Mouse (Mus musculus) MEL (cell line): ENCODE data around the gene Trim13. TPM values are rescaled to one million over a fixed set of nuclear protein-coding genes. Genes with fewer than 3 reads are reported as not detected.

ENCODE experiments used
- DNase-seq: peaks from one replicate; pipeline ENCODE4 v3.0.0; 2011; ENCODE audit warnings: low read depth, low spot score
- H3K27ac ChIP-seq: 2 replicates; pipeline ENCODE4 v1.5.1; 2012; ENCODE audit warnings: low read depth, mild to moderate bottlenecking, control low read depth, low read length, moderate library complexity; ENCODE audit not compliant: control insufficient read depth
- H3K27me3 ChIP-seq, 2 experiments: fragments of 150-350 bp in 1 of 2; sonication (generic) in 1 of 2; 2 replicates each; pipeline ENCODE4 v1.6.1; 2012; ENCODE audit warnings: low read length in 2 of 2, mild to moderate bottlenecking in 2 of 2, improper control_type of control experiment in 1 of 2, moderate library complexity in 1 of 2; ENCODE audit not compliant: insufficient read depth in 2 of 2, control insufficient read depth in 1 of 2
- H3K36me3 ChIP-seq, 2 experiments: 2 replicates each; pipeline ENCODE4 v1.6.1; 2012 to 2014; ENCODE audit warnings: low read length in 2 of 2, improper control_type of control experiment in 1 of 2, inconsistent platforms in 1 of 2, mild to moderate bottlenecking in 1 of 2; ENCODE audit not compliant: insufficient read depth in 2 of 2, control insufficient read depth in 1 of 2
- H3K4me1 ChIP-seq, 2 experiments: fragments of 150-350 bp in 1 of 2; sonication (generic) in 1 of 2; 2 replicates each; pipeline ENCODE4 v1.6.1; 2012; ENCODE audit warnings: low read length in 2 of 2, improper control_type of control experiment in 1 of 2, mild to moderate bottlenecking in 1 of 2; ENCODE audit not compliant: insufficient read depth in 2 of 2, control insufficient read depth in 1 of 2
- H3K4me3 ChIP-seq, 2 experiments: fragments of 150-350 bp in 1 of 2; sonication (generic) in 1 of 2; 2 replicates each; pipeline ENCODE4 v1.5.1; 2012; ENCODE audit warnings: low read depth in 2 of 2, low read length in 2 of 2, mild to moderate bottlenecking in 2 of 2, moderate library complexity in 2 of 2, control low read depth in 1 of 2, improper control_type of control experiment in 1 of 2; ENCODE audit not compliant: control insufficient read depth in 1 of 2, insufficient read depth in 1 of 2
- H3K79me2 ChIP-seq: 2 replicates; pipeline ENCODE4 v1.6.1; 2012; ENCODE audit warnings: mild to moderate bottlenecking, low read length, moderate library complexity; ENCODE audit not compliant: control insufficient read depth, poor library complexity, insufficient read depth
- H3K9ac ChIP-seq: 2 replicates; pipeline ENCODE4 v1.6.1; 2012; ENCODE audit warnings: low read depth, mild to moderate bottlenecking, control low read depth, low read length, moderate library complexity; ENCODE audit not compliant: control insufficient read depth, poor library complexity, severe bottlenecking
- H3K9me3 ChIP-seq: fragments of 150-350 bp; sonication (generic); replicated peaks from 2 replicates; pipeline ENCODE4 v1.6.1; 2012; ENCODE audit warnings: mild to moderate bottlenecking, low read length, improper control_type of control experiment, moderate library complexity; ENCODE audit not compliant: insufficient read depth
- CHD1 ChIP-seq: IDR thresholded peaks from 2 replicates; pipeline ENCODE4 v1.6.1; 2012; ENCODE audit warnings: low read depth, mild to moderate bottlenecking, inconsistent platforms, low read length, improper control_type of control experiment
- EP300 ChIP-seq, 2 experiments: IDR thresholded peaks; 2 replicates each; pipeline ENCODE4 v1.6.1; 2011; ENCODE audit warnings: improper control_type of control experiment in 2 of 2, low read length in 2 of 2, low read depth in 1 of 2, mild to moderate bottlenecking in 1 of 2
- GABPA ChIP-seq: IDR thresholded peaks from 2 replicates; pipeline ENCODE4 v1.6.1; 2012; ENCODE audit warnings: low read depth, mild to moderate bottlenecking, inconsistent platforms, low read length, improper control_type of control experiment, moderate library complexity
- GATA1 ChIP-seq: IDR thresholded peaks from 2 replicates; pipeline ENCODE4 v1.6.1; 2011; ENCODE audit warnings: low read depth, low read length, improper control_type of control experiment
- KAT2A ChIP-seq: conservative IDR thresholded peaks from 2 replicates; pipeline ENCODE4 v1.6.1; 2012; ENCODE audit warnings: low read depth, low read length, improper control_type of control experiment, inconsistent platforms
- MAFK ChIP-seq: IDR thresholded peaks from 2 replicates; pipeline ENCODE4 v1.6.1; 2011; ENCODE audit warnings: low read depth, mild to moderate bottlenecking, low read length, improper control_type of control experiment, borderline replicate concordance
- MAX ChIP-seq: IDR thresholded peaks from 2 replicates; pipeline ENCODE4 v1.6.1; 2011; ENCODE audit warnings: low read length, improper control_type of control experiment
- MEF2A ChIP-seq: IDR thresholded peaks from 2 replicates; pipeline ENCODE4 v1.6.1; 2014; ENCODE audit warnings: low read depth, mild to moderate bottlenecking, inconsistent platforms, low read length, improper control_type of control experiment; ENCODE audit not compliant: poor library complexity, insufficient replicate concordance, severe bottlenecking; ENCODE audit errors: extremely low read depth
- MXI1 ChIP-seq: IDR thresholded peaks from 2 replicates; pipeline ENCODE4 v1.6.1; 2011; ENCODE audit warnings: mild to moderate bottlenecking, low read depth, low read length, improper control_type of control experiment
- MYB ChIP-seq: IDR thresholded peaks from 2 replicates; pipeline ENCODE4 v1.6.1; 2011; ENCODE audit warnings: mild to moderate bottlenecking, low read depth, low read length, improper control_type of control experiment
- NELFE ChIP-seq: IDR thresholded peaks from 2 replicates; pipeline ENCODE4 v1.6.1; 2011; ENCODE audit warnings: low read depth, low read length, improper control_type of control experiment
- NRF1 ChIP-seq: IDR thresholded peaks from 2 replicates; pipeline ENCODE4 v1.6.1; 2014; ENCODE audit warnings: low read depth, mild to moderate bottlenecking, inconsistent platforms, low read length, improper control_type of control experiment, moderate library complexity; ENCODE audit not compliant: poor library complexity, insufficient read depth, severe bottlenecking
- POLR2A ChIP-seq, 2 experiments: IDR thresholded peaks; 2 replicates each; pipeline ENCODE4 v1.6.1; 2011 to 2012; ENCODE audit warnings: low read length in 2 of 2, mild to moderate bottlenecking in 2 of 2, control low read depth in 1 of 2, improper control_type of control experiment in 1 of 2, low read depth in 1 of 2, moderate library complexity in 1 of 2; ENCODE audit not compliant: control insufficient read depth in 1 of 2, insufficient read depth in 1 of 2, poor library complexity in 1 of 2
- RAD21 ChIP-seq: IDR thresholded peaks from 2 replicates; pipeline ENCODE4 v1.6.1; 2011; ENCODE audit warnings: mild to moderate bottlenecking, low read depth, low read length, improper control_type of control experiment
- SIN3A ChIP-seq: IDR thresholded peaks from 2 replicates; pipeline ENCODE4 v1.6.1; 2012; ENCODE audit warnings: low read length, improper control_type of control experiment, inconsistent platforms
- SMC3 ChIP-seq: IDR thresholded peaks from 2 replicates; pipeline ENCODE4 v1.6.1; 2011; ENCODE audit warnings: low read depth, low read length, improper control_type of control experiment
- TAL1 ChIP-seq: IDR thresholded peaks from 2 replicates; pipeline ENCODE4 v1.6.1; 2012; ENCODE audit warnings: mild to moderate bottlenecking, inconsistent platforms, low read length, moderate library complexity, mixed read lengths
- TCF12 ChIP-seq: IDR thresholded peaks from 2 replicates; pipeline ENCODE4 v1.6.1; 2014; ENCODE audit warnings: low read depth, mild to moderate bottlenecking, inconsistent platforms, low read length, improper control_type of control experiment, moderate library complexity
- USF2 ChIP-seq, 2 experiments: IDR thresholded peaks; 2 replicates each; pipeline ENCODE4 v1.6.1; 2011 to 2012; ENCODE audit warnings: improper control_type of control experiment in 2 of 2, low read length in 2 of 2, borderline replicate concordance in 1 of 2, inconsistent platforms in 1 of 2, low read depth in 1 of 2, mild to moderate bottlenecking in 1 of 2; ENCODE audit not compliant: insufficient read depth in 1 of 2
- ZC3H11A ChIP-seq: IDR thresholded peaks from 2 replicates; pipeline ENCODE4 v1.6.1; 2012; ENCODE audit warnings: low read depth, mild to moderate bottlenecking, inconsistent platforms, low read length, improper control_type of control experiment
- ZKSCAN1 ChIP-seq: IDR thresholded peaks from 2 replicates; pipeline ENCODE4 v1.6.1; 2012; ENCODE audit warnings: low read depth, mild to moderate bottlenecking, inconsistent platforms, low read length, improper control_type of control experiment, moderate library complexity
- ZMIZ1 ChIP-seq: IDR thresholded peaks from 2 replicates; pipeline ENCODE4 v1.6.1; 2012; ENCODE audit warnings: low read depth, mild to moderate bottlenecking, inconsistent platforms, low read length, improper control_type of control experiment, moderate library complexity
- ZNF384 ChIP-seq: IDR thresholded peaks from 2 replicates; pipeline ENCODE4 v1.6.1; 2012; ENCODE audit warnings: low read depth, mild to moderate bottlenecking, inconsistent platforms, low read length, improper control_type of control experiment
- polyA plus RNA-seq, 2 experiments: library from polyadenylated mRNA; stranded (reverse) in 1 of 2; unstranded in 1 of 2; fragments of >175 nt in 1 of 2; fragments of >200 nt in 1 of 2; gene quantifications; 2 replicates each; pipeline versions ENCODE4 v1.2.1 to v1.2.4; 2012; ENCODE audit warnings: low replicate concordance in 2 of 2, low read depth in 1 of 2; ENCODE audit not compliant: insufficient read length in 2 of 2, insufficient read depth in 1 of 2, missing spikeins in 1 of 2
- total RNA-seq: library from RNA; depleted of rRNA; stranded (reverse); fragments of 300-350 nt; gene quantifications from 2 replicates; pipeline ENCODE4 v1.2.3, GENCODE M21; 2012

Trim13 gene
- total and polyA plus RNA-seq, 3 experiments = 4.8 to 5.4 TPM; not detected in 1

- Histone ChIP-seq H3K9me3 (no peaks in the 10 kb centered on the region), H3K36me3 (no peaks in the 10 kb centered on the region), H3K9ac (no peak overlapping the region), H3K4me1 (no peaks in the 10 kb centered on the region), H3K79me2 (no peaks in the 10 kb centered on the region)
- DNase-seq = no peak
- no peak for TF ChIP-seq TAL1
- no peak for TF ChIP-seq EP300 (IDR thresholded peaks at IDR 0.05; ENCODE audit: low read depth in 1 of 2, low read length in 2 of 2)
- TF ChIP-seq RAD21 = no peak
- TF ChIP-seq MAX = no peak
- TF ChIP-seq ZC3H11A = no peak
- TF ChIP-seq MAFK = no peak
- TF ChIP-seq TCF12 = no peak
- no peak for TF ChIP-seq USF2 (IDR thresholded peaks at IDR 0.05; ENCODE audit: borderline replicate concordance in 1 of 2, insufficient read depth in 1 of 2, low read depth in 1 of 2, low read length in 2 of 2)
- no peak for TF ChIP-seq ZNF384
- TF ChIP-seq POLR2A (IDR thresholded peaks at IDR 0.05; ENCODE audit: control insufficient read depth in 1 of 2, insufficient read depth in 1 of 2, low read depth in 1 of 2, low read length in 2 of 2, poor library complexity in 1 of 2) = no peak
- TF ChIP-seq CHD1 = no peak
- no peak for TF ChIP-seq SMC3
- TF ChIP-seq MYB = no peak
- TF ChIP-seq NELFE = no peak
- TF ChIP-seq, all 39 proteins: peak for 0
- no peak overlapping the region for H3K4me3 ChIP-seq
- no peak overlapping the region for H3K27ac ChIP-seq
- peaks cover 0 to 2% of the 10 kb centered on the region in 2 experiments for H3K27me3 ChIP-seq
Measured at GRCm38 (mm10) chr14:61575066-61575465, 23.0 kb upstream of the Trim13 start.

- H3K27ac ChIP-seq = no peak overlapping the region
- no peak overlapping the region for H3K9ac ChIP-seq
- no peak overlapping the region for H3K4me3 ChIP-seq
- H3K36me3 ChIP-seq = no peaks in the 10 kb centered on the region
- H3K79me2 ChIP-seq = no peaks in the 10 kb centered on the region
- no peaks in the 10 kb centered on the region for H3K9me3 ChIP-seq
- TF ChIP-seq SIN3A (no peak), MEF2A (no peak), CHD1 (no peak), KAT2A (no peak), MXI1 (no peak), RAD21 (no peak), MAX (no peak), TAL1 (no peak), USF2 (IDR thresholded peaks at IDR 0.05; ENCODE audit: borderline replicate concordance in 1 of 2, insufficient read depth in 1 of 2, low read depth in 1 of 2, low read length in 2 of 2) (no peak), NRF1 (no peak), ZKSCAN1 (no peak), GABPA (no peak), GATA1 (no peak), ZMIZ1 (no peak)
- peaks cover 0 to 2% of the 10 kb centered on the region in 2 experiments for H3K27me3 ChIP-seq
- no peaks in the 10 kb centered on the region for H3K4me1 ChIP-seq
- DNase-seq = no peak
Measured at GRCm38 (mm10) chr14:61575941-61576340, 22.1 kb upstream of the Trim13 start.
